24 mouse cellular contexts compared by ENCODE assay signal in the genomic region with DNA sequence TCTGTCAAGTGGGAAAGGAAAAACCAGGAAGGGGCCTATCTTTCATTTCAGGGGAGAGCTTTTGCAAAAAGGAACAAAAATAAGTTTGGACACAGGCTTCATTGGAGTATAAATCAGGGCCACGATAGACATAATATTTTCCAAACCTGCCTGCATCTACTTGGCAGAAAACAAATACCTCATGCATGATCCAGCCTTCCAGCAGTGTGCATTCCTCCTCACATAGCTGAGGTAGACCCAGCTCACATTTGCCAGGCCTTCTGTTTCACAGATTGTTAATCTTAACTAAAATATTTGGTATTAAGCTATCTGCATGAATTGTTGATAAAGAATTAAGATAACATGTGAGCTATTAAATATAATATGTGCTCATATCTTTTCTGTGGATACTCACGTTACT. TPM values are rescaled to one million over a fixed set of nuclear protein-coding genes. Genes with fewer than 3 reads are reported as not detected.
A peak's percentile ranks its signal among the peaks of the same experiment; 100 is the strongest.
DNase-seq lines count a peak whose midpoint lies in the region; ATAC-seq and TF ChIP-seq lines count a peak whose summit lies in the region.
"Had no signal": no experiment of that assay in that cellular context is flagged by ENCODE, and none has a peak within 500 bp of the region (broad histone marks: within the 10 kb centered on the region; RNA-seq: fewer than 3 reads in every experiment).

No protein-coding gene starts in this region.

- no peaks in the 10 kb centered on the region for H3K27me3 ChIP-seq in embryonic facial prominence, embryonic 13.5 days
- no peaks in the 10 kb centered on the region for H3K27me3 ChIP-seq in embryonic facial prominence, embryonic 10.5 days (replicated peaks; ENCODE audit: low read depth, poor library complexity, severe bottlenecking)
- no peaks in the 10 kb centered on the region for H3K27me3 ChIP-seq in embryonic facial prominence, embryonic 14.5 days (replicated peaks; ENCODE audit: control insufficient read depth, insufficient read depth, low read length)
- H3K27me3 ChIP-seq: CH12.LX; embryonic facial prominence, embryonic 15.5 days; forebrain, embryonic 13.5 days had no signal

- H3K27ac ChIP-seq in embryonic facial prominence, embryonic 13.5 days: peak overlapping the region; percentile 33; the same call in 1 of the 2 replicates
- no peak overlapping the region for H3K27ac ChIP-seq in embryonic facial prominence, embryonic 10.5 days (replicated peaks)
- H3K27ac ChIP-seq in layer of hippocampus, adult 2 months: peak overlapping the region; percentile 24; the same call in 1 of the 2 replicates
- H3K27ac ChIP-seq in embryonic facial prominence, embryonic 14.5 days (replicated peaks; ENCODE audit: low read depth, low read length): no peak overlapping the region
- H3K27ac ChIP-seq: embryonic facial prominence, embryonic 15.5 days; forebrain, embryonic 13.5 days had no signal

- H3K9ac ChIP-seq in embryonic facial prominence, embryonic 13.5 days: no peak overlapping the region
- H3K9ac ChIP-seq in embryonic facial prominence, embryonic 14.5 days (ENCODE audit: low read depth, low read length): no peak overlapping the region
- H3K9ac ChIP-seq: embryonic facial prominence, embryonic 15.5 days; forebrain, embryonic 13.5 days; forebrain, postnatal 0 days had no signal

- ATAC-seq in embryonic facial prominence, embryonic 13.5 days (ENCODE audit: insufficient number of reproducible peaks, insufficient read depth, low FRiP score, low TSS enrichment, low read depth): no peak
- ATAC-seq in embryonic facial prominence, embryonic 14.5 days (ENCODE audit: low read depth): no peak
- ATAC-seq: activated CD4-positive, CD25-positive, alpha-beta regulatory T cell, adult 4 months; CD4-positive, CD25-positive, alpha-beta regulatory T cell, adult 4 months; forebrain, embryonic 13.5 days; forebrain, postnatal 0 days had no signal

- DNase-seq in embryonic facial prominence, embryonic 10.5 days (ENCODE audit: low spot score): no peak
- no peak for DNase-seq in layer of hippocampus, adult 2 months (ENCODE audit: low spot score in 2 of 2)
- DNase-seq in layer of hippocampus, adult 18-20 months (ENCODE audit: low spot score in 2 of 2): no peak
- peak; percentile 51 for DNase-seq in NIH3T3 (ENCODE audit: low read depth)
- DNase-seq in embryonic facial prominence, embryonic 14.5 days (ENCODE audit: low spot score): peak; percentile 32
- DNase-seq in kidney, adult 18-20 months: no peak
- no peak for DNase-seq in thymus, postnatal 4 days
- DNase-seq: adrenal gland, adult 8-10 months; adrenal gland, postnatal 14 days; adrenal gland, postnatal 36 days; B cell, adult 2 months; cerebellum, adult 11-12 months; cerebellum, adult 2 months; cerebellum, adult 9-10 months; cerebellum, postnatal 10 days; cerebellum, postnatal 25 days; forebrain, postnatal 0 days had no signal

- peaks cover 20% of the 10 kb centered on the region for H3K4me1 ChIP-seq in embryonic facial prominence, embryonic 13.5 days
- H3K4me1 ChIP-seq in embryonic facial prominence, embryonic 10.5 days: peaks cover 10% of the 10 kb centered on the region
- H3K4me1 ChIP-seq in embryonic facial prominence, embryonic 14.5 days (ENCODE audit: control insufficient read depth, insufficient read depth, low read length): peaks cover 15% of the 10 kb centered on the region

- no peak overlapping the region for H3K4me3 ChIP-seq in embryonic facial prominence, embryonic 13.5 days
- no peak overlapping the region for H3K4me3 ChIP-seq in embryonic facial prominence, embryonic 10.5 days
- H3K4me3 ChIP-seq in layer of hippocampus, adult 2 months: no peak overlapping the region; the same call in 1 of the 2 replicates
- H3K4me3 ChIP-seq in embryonic facial prominence, embryonic 14.5 days (ENCODE audit: low read depth, low read length): no peak overlapping the region
- H3K4me3 ChIP-seq: embryonic facial prominence, embryonic 15.5 days; forebrain, embryonic 13.5 days had no signal

- TF ChIP-seq CTCF in layer of hippocampus, adult 2 months (conservative IDR thresholded peaks at IDR 0.05): no peak

- H3K36me3 ChIP-seq in embryonic facial prominence, embryonic 13.5 days: no peaks in the 10 kb centered on the region
- H3K36me3 ChIP-seq in embryonic facial prominence, embryonic 10.5 days (replicated peaks): no peaks in the 10 kb centered on the region
- H3K36me3 ChIP-seq in embryonic facial prominence, embryonic 14.5 days (ENCODE audit: control insufficient read depth, insufficient read depth, low read length): no peaks in the 10 kb centered on the region
- H3K36me3 ChIP-seq: embryonic facial prominence, embryonic 15.5 days; G1E had no signal

- 63% methylated on average over 2 of the region's 2 CpGs for WGBS in embryonic facial prominence, embryonic 13.5 days
- WGBS in embryonic facial prominence, embryonic 10.5 days: 84% methylated on average over 2 of the region's 2 CpGs
- 70% methylated on average over 2 of the region's 2 CpGs for WGBS in embryonic facial prominence, embryonic 14.5 days

- no peak overlapping the region for H3K4me2 ChIP-seq in embryonic facial prominence, embryonic 13.5 days
- H3K4me2 ChIP-seq in embryonic facial prominence, embryonic 14.5 days (ENCODE audit: low read depth, low read length): no peak overlapping the region
- H3K4me2 ChIP-seq: embryonic facial prominence, embryonic 15.5 days; forebrain, embryonic 13.5 days had no signal

- H3K9me3 ChIP-seq in embryonic facial prominence, embryonic 13.5 days: no peaks in the 10 kb centered on the region
- no peaks in the 10 kb centered on the region for H3K9me3 ChIP-seq in embryonic facial prominence, embryonic 10.5 days
- H3K9me3 ChIP-seq in embryonic facial prominence, embryonic 14.5 days (ENCODE audit: control insufficient read depth, low read length): no peaks in the 10 kb centered on the region
- H3K9me3 ChIP-seq: embryonic facial prominence, embryonic 15.5 days; forebrain, embryonic 13.5 days; G1E had no signal

RNA-seq across cellular contexts. Expression of a gene that starts 37.7 kb away (rescaled TPM):
- 16.4 and 16.6 TPM in 2 replicates for polyA plus RNA-seq in embryonic facial prominence, embryonic 13.5 days (2015; fragmentation: Nextera tagmentation; extraction: Ambion mirVana)
- 11.2 and 12.7 TPM in 2 replicates for polyA plus RNA-seq in embryonic facial prominence, embryonic 10.5 days (2016; fragmentation: Nextera tagmentation; extraction: Ambion mirVana)
- total RNA-seq in layer of hippocampus, adult 2 months (2021): 10 to 100 TPM; 30.1 to 32.4 TPM
- 10 to 100 TPM; 30.0 to 31.6 TPM for total RNA-seq in layer of hippocampus, adult 18-20 months (2021)
- polyA plus RNA-seq in embryonic facial prominence, embryonic 14.5 days (2014; fragmentation: Nextera tagmentation; extraction: Ambion mirVana): 11.7 and 12.0 TPM in 2 replicates

Comparison
In these comparisons a context has a peak if more than half of its experiments do, and no peak if none do; other contexts are left out.
1. H3K27ac ChIP-seq: peak in embryonic facial prominence, embryonic 13.5 days (single experiment) and layer of hippocampus, adult 2 months (single experiment); none in embryonic facial prominence, embryonic 10.5 days (single experiment) and embryonic facial prominence, embryonic 14.5 days (single experiment).
2. DNase-seq: peak in NIH3T3 (single experiment) and embryonic facial prominence, embryonic 14.5 days (single experiment); none in embryonic facial prominence, embryonic 10.5 days (single experiment), layer of hippocampus, adult 2 months (0 of 2), layer of hippocampus, adult 18-20 months (0 of 2), kidney, adult 18-20 months (single experiment) and thymus, postnatal 4 days (single experiment).